Mouse (Mus musculus) 416B (cell line): ENCODE results near the gene Ube2u.
"Not testable (repeated sequence)": the region's sequence is repeated elsewhere in the genome, so short reads cannot be mapped to it uniquely, and the experiment has no call there.

Experiments
- DNase-seq: peaks from one replicate; pipeline ENCODE4 v3.0.0; 2011; ENCODE audit warnings: low read depth

Gene Ube2u

DNA sequence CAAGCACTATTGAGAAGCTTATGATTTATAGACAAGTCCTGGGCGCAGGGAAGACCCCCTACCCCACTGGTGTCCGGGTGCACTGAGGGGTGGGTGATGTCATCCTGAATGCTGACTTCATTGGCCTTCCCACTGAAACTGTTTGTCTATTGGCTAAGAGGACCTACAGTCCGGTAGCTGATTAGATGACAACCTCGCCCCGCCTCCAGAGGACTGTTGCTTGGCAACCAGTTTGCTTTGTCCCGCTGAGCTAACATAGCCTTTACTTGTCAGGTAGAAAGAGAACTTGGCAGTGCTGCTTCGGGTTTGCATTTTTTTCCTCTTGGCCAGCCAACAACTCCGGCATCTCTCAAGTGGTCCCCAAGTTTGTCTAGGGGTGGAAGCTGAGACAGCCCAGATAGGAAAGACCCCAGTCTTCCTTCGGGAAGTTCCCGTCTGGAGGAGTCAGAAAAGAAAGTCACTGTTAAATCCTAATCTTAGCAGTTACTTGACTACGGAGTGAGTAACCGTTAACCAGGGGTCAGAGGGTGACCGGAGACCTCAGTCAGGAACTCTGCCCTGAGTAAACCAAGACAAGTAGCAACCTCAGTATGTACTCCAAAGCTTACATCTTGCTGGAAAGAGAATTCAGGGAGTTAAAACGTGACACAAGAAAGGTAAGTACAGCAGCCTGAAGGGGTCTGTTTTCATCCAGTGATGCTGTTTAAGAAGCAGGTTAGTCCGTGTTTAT is at the start of gene Ube2u:
Ube2u (plus strand) TSS at position 258 of the 730 bp plus-strand sequence.
- DNase-seq, result no peak

DNA sequence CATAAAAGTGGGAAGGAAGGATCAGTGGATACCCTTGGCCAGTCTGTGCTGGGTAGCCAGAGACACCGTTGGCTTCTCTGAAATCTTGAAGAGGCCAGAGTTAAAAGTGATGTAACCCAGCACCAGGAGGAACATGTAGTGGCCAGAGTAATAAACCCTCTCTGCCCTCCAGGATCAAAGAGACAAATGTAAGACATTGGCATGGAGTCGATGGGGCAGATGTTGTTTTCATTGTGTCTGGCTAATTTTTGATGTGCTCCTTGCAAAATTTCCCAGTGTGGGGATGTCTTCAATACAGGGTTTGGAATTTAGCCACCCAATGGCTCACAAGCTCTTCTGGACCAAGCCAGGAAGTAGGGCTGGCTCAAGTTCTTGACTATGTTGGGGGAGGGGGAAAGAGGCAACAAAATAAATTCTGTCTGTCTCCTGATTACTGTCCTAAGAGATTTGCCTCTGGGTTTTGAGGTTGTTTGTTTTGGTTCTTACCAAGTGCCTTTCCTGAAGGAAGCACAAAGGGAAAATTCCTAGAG is 49.2 kb upstream of the Ube2u start:
- no peak for DNase-seq

DNA sequence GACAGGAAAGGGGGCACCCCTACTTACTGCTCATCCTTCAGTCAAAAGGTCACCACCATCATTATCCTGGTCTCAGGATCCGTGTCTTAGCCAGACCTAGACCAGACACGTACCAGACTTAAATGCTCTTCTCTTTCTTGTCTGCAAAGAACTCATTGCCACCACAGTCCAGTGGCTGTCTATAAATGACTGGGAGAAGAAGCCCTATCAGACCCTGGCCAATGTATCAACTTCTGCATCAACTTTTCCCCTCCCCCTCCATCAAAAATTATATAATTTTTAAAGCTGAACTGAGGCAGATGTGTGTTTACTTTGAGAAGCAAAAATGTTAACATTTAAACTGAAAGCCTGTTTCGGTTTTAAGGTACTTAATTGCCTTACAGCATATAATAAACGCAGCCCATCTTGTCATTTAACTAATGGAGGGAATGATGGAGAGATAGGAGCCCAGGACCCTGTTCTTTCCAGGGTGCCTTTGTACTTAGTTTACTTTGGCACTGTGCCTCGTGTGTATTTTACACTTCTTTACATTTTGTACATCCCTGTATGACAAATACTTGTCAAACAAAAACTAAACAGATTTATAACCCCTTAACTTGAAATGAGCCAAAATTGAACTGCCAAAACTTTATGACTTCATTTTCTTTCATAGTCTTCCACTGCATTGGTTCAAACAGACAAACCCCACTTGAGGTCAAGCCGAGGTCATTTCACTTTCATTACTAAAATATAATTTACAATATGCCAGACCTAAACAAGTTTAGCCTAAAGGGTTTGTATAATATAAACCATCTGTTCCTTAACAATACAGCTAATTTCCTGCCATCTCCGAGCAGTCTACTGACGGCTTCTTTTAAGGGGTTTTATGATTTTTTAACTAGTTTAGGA is 43.1 kb upstream of the Ube2u start:
- no peak for DNase-seq

DNA sequence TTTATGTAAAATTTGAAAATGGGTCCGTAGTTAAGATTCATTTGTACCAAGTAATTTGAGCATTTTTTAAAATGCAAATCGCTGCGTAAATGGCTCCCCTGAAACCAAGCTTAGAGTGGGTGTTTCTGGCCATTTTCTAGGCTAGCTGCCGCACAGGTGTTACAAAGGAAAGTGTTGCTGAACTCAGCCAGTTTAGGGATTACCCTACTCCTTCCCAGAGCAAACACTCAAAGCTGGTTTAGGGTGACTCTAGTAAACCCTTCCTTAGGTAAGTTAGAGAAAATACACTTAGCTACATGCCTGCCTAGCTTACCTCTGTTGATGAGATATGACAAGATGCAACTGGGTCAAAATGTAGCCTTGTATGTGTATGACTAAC is 42.5 kb upstream of the Ube2u start:
- no peak for DNase-seq

GRCm38 (mm10) chr4:100446897-100447296 is 31.8 kb upstream of the Ube2u start:
- peak; percentile 30 for DNase-seq

GRCm38 (mm10) chr4:100462493-100463120 is 16.0 kb upstream of the Ube2u start:
- DNase-seq, result no peak

GRCm38 (mm10) chr4:100488447-100488846 is 9.8 kb downstream of the Ube2u start:
- peak; percentile 17 for DNase-seq

- no peak for DNase-seq
These were observed 16.5 kb downstream of the Ube2u start for GRCm38 (mm10) chr4:100495176-100495575.

- DNase-seq, result no peak
These were observed 17.9 kb downstream of the Ube2u start for GRCm38 (mm10) chr4:100496521-100496920.

DNA sequence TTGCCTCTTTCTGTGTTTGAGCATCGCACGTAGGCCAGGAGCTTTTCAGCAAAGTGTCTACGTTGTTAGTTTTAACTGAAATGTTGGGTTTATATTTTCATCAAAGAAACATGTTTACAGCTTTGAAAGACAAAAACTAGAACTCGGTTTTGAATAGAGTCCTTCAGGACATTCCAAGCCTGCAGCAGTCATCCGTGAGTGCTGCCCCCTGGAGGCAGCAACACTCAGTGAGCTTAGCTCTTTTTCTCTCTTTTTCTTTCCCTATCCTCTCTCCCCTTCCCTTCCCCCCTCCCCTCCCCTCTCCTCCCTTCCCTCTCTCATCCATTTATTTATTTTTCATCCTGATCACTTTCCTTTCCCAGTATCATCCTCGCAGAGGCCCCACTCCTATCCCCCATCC is 19.5 kb downstream of the Ube2u start:
- no peak for DNase-seq

DNA sequence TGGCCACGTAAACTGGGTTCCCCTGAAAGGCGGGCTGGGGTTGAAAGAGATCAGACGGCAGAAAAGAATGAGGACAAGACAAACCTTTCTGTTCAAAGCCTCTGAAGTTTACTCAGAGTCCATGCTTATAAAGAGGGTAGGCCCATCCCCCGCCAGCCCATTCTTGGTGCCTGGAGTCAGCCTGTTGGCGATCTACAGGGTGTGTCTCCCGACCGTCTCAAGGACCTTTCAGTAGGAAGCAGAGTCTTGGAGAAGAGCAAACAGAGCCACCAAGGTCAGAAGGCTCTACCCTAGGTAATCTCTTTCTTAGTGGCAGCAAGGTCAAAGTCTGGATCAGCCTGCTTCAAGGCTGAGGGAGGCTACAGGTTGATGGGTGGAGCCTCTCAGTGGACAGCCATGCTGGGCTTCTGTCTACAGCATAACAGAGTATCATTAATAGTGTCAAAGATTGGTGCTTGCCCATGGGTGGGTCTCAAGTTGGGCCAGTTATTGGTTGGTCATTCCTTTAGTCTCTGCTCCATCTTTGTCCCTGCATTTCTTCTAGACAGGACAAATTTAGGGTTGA is 20.5 kb downstream of the Ube2u start:
- not testable (repeated sequence) for DNase-seq

DNA sequence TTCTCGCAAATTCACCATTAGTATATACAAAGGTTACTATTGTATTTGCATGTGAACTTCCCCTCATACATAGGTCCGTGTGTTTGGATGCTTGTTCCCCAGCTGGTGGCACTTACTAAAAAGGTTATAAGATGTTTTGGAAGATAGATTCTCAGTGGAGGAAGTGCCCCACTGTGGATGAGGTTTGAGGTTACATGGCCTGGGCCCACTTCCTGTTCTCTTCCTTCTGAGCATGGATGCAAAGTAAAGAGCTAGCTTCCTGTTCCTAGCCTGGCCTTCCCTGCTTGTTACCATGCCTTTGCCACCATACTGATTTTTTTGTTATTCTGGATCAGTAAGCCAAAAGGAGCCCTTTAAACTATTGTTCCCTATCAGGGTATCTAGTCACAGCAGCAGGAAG is 24.7 kb downstream of the Ube2u start:
- DNase-seq, result peak; percentile 43

DNA sequence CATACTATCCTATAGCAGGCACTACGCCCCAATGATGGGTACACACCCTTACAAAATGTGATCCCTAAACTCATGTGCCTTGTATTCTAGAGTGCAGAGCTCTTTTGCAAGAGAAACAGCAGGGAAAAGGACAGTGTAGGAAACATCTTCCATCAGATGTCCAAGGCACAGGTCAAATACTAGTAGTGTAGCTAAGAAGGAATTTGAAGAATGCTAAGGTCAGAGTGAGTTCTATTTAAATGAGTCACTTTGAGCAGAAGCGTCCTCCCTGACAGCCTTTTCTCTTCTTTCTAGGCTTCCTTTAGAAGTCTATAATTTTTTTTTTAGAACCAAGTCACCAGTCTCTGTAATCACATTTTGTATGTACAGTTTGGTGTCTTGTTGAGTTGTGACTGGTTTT is 39.0 kb downstream of the Ube2u start:
- DNase-seq, result no peak

DNA sequence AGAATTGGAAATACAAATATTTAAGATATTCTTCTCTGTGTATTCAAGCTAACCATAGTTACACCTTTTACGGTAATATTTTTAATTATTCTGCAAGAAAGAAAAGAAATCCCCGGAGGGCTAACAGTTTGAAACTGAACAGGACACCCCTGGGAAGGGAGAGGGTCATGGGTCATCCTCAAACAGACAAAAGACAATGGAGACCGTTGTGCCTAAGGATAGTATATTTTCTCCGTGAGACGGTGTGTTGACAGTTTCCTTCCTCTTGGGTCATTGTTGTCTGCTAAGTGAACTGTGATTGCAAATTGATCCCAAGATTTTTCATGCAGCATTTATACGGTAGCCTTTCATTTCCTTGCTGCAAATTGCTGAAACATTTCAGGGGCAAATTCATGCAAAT is 43.9 kb downstream of the Ube2u start:
- no peak for DNase-seq

- no peak for DNase-seq
These were observed 46.1 kb downstream of the Ube2u start for GRCm38 (mm10) chr4:100524741-100525140.

DNA sequence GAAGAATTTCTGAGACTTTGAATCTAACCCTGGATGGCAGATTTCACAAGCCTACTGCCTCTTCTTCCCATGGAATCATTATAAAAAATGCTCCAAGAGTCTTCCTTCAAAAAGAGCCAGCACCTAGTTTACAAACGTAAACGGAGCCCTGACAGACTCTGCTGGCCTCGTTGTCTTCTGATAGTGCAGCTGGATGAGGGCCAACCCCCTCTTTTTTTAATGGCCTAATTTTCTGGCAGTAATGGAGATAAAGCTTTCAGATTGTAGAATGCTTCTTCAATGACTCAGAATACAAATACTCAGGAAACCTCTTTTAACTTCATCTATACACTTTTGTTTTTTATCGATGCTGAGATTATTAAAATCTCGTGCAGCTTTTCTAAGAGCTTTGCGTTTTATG is 47.6 kb downstream of the Ube2u start:
- DNase-seq, result no peak

DNA sequence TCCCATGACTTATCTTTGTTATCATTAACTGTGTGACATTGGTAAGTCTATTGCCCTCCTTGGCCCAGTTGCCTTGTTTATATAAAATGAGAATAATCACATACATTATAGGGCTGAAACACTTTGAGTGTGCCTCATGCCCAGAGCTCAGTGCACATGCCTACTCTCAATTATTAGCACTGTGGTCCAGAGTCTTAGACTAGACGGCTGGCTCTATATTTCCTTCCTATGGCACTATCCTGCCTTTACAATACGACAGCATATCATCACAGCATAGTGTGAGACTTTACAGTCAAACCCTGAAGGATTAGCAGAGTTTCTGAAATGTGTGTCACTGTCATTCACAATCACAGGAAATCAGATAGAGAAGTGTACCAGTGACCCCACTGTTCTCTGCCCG is 48.4 kb downstream of the Ube2u start:
- no peak for DNase-seq

- DNase-seq, result no peak
These were observed 48.9 kb downstream of the Ube2u start for GRCm38 (mm10) chr4:100527554-100528001.

GRCm38 (mm10) chr4:100533607-100534006 is 55.0 kb downstream of the Ube2u start:
- peak; percentile 8 for DNase-seq

GRCm38 (mm10) chr4:100534946-100535345 is 56.3 kb downstream of the Ube2u start:
- DNase-seq, result no peak

DNA sequence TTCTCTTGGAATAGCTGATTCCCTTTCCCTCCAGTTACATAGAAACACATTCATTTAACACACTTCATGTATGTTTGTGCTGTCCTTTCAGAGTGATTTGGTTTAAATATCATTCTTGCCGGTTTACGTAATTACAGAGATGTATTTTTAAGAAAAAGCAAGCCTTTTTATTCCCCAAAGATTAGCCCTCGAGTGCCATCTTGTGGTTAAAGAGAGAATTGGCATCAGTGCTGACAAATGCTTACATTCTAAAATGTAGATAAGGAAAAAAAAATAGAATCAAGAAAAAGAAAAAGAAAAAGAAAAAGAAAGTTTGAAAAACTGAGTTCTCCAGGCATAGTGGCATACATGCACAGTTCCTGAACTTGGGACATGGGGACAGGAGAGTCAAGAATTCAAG is 59.2 kb downstream of the Ube2u start:
- DNase-seq, result peak; percentile 66

DNA sequence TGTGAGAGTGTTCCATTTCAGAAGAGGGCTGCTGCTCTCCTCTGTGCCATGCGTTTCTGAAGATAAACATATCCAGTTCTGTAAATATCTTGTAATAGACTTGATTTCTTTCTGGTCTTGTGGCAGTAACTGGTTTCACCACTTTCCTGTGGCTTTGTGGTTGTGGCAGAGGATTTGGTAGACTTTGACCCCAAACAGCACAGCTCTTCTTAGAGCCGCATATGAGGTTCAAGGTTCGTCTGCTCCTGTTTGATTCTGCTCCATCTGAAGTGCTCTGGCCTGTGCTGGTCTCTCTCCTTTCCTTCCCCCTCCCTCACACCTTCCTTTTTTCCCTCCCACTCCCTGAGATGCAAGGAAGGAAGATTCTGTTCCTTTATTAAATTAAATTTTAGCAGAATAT is 60.8 kb downstream of the Ube2u start:
- peak; percentile 32 for DNase-seq
